Mouse (Mus musculus): Measurements from ENCODE around the gene Gpr12. TPM values are rescaled to one million over a fixed set of nuclear protein-coding genes. Genes with fewer than 3 reads are reported as not detected.
"Not testable (repeated sequence)": the region's sequence is repeated elsewhere in the genome, so short reads cannot be mapped to it uniquely, and the experiment has no call there.

Gene Gpr12
- polyA plus RNA-seq, 1 experiment from 2014 or later: 0.14 TPM

DNA sequence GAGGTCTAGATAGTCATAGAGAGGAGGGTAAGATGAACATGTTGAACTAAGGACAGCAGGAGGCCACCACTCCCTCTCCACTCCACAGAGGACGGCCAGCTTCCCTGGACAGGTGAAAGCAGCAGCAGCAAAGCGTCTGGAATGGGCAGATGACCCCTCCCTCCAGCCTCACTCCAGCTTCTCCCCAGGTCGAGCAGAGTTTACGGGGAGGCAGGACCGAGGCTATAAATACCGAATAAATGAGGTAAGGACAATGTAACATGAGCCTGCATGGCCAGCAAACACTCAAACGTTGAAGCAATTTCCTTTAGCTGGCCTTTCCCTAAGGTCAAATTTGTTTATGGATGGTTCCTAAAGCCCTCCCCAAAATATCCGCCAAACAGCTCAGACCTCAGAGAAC, 26.0 kb upstream of the Gpr12 start:
- ATAC-seq (replicated peaks; ENCODE audit: insufficient number of reproducible peaks, low FRiP score, low TSS enrichment, low read depth) (no peak), DNase-seq (ENCODE audit: low spot score) (peak; percentile 15)
- H3K27ac ChIP-seq (replicated peaks; ENCODE audit: low read depth, low read length): no peak overlapping the region

DNA sequence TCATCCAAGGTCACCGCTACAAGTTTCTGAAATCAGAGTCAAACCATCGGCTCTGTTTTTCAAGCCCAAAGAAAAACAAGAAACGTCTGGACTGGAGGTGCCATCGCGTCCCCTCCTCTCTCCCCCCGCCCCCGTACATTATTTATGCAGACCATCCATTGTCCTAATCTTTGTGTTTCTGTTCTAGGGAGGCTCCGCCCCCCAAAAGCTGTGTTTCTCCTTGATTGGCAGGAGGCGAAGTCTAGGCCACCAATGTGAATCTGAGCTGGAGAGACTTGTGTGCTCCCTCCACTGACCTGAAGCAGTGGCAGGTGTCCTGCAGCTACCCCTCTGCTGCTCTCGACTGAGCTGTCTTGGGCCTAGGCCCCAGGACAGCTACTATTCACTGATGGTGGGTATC, 24.6 kb upstream of the Gpr12 start:
- Histone ChIP-seq H3K4me3 (ENCODE audit: low read depth, low read length) (no peak overlapping the region), H3K9ac (replicated peaks; ENCODE audit: low read length) (no peak overlapping the region), H3K9me3 (replicated peaks; ENCODE audit: control insufficient read depth, low read length) (no peaks in the 10 kb centered on the region), H3K27me3 (ENCODE audit: control insufficient read depth, insufficient read depth, low read length) (no peaks in the 10 kb centered on the region), H3K36me3 (replicated peaks; ENCODE audit: control insufficient read depth, insufficient read depth, low read depth, low read length) (no peaks in the 10 kb centered on the region), H3K27ac (replicated peaks; ENCODE audit: low read depth, low read length) (no peak overlapping the region), H3K4me1 (ENCODE audit: control insufficient read depth, insufficient read depth, low read length) (peaks cover 2% of the 10 kb centered on the region; the same call in 1 of the 2 replicates), H3K4me2 (ENCODE audit: low read depth, low read length) (no peak overlapping the region)
- whole genome bisulfite sequencing: 39% methylated on average over 10 of the region's 10 CpGs
- ATAC-seq (replicated peaks; ENCODE audit: insufficient number of reproducible peaks, low FRiP score, low TSS enrichment, low read depth) (0 out of 2 replicates have a peak, but pooled peaks have one; percentile 17), DNase-seq (ENCODE audit: low spot score) (no peak)

More for the DNA sequence above, 26.0 kb upstream of the Gpr12 start:
- Histone ChIP-seq H3K9me3 (replicated peaks; ENCODE audit: control insufficient read depth, low read length) (no peaks in the 10 kb centered on the region), H3K9ac (replicated peaks; ENCODE audit: low read length) (no peak overlapping the region), H3K4me1 (ENCODE audit: control insufficient read depth, insufficient read depth, low read length) (peaks cover 2% of the 10 kb centered on the region; the same call in 1 of the 2 replicates), H3K36me3 (replicated peaks; ENCODE audit: control insufficient read depth, insufficient read depth, low read depth, low read length) (no peaks in the 10 kb centered on the region), H3K27me3 (ENCODE audit: control insufficient read depth, insufficient read depth, low read length) (no peaks in the 10 kb centered on the region), H3K4me3 (ENCODE audit: low read depth, low read length) (no peak overlapping the region), H3K4me2 (ENCODE audit: low read depth, low read length) (no peak overlapping the region)
- 18% methylated on average over 8 of the region's 8 CpGs for WGBS

DNA sequence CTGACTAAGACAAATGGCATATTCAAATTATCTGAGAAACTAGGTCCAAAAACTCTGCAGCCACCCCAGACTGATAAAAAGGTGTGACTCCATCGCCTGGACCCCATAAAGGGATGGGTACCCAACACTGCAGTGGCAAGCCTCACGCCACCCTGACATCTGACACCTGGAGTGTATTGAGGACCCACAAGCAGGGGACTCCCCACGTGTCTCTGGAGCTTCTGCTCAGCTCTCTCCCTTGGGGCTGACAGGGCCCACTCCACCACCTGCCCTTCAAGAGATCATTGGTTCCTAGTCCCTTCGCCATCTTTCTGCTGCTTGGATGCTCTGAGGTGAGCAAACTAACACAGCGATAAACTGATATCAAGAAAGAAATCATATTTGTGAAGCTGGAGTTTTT, 22.8 kb upstream of the Gpr12 start:
- H3K27ac ChIP-seq (replicated peaks; ENCODE audit: low read depth, low read length): no peak overlapping the region
- WGBS: 80% methylated on average over 5 of the region's 5 CpGs

DNA sequence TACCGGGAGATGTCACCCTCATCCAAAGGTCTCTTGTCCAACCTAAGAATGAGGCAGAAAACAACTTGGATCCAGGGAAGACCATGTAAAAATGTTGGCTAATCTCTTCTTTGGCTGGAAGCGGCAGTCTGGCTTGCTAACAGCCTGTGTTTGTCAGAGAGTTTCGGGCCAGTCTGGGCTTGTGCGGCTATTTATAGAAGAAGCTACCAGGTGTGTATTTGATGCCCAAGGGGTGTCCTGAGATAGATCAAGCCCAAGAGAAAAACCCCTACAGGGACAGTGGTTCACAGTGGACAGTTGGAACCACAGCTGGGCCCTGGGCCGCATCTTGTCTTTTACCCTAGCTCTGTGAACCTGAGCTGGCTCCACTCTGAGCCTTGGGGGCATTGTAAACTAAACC, 21.9 kb upstream of the Gpr12 start:
- no peak overlapping the region for H3K4me3 ChIP-seq (ENCODE audit: low read depth, low read length)
- no peaks in the 10 kb centered on the region for H3K27me3 ChIP-seq (ENCODE audit: control insufficient read depth, insufficient read depth, low read length)
- H3K4me2 ChIP-seq (ENCODE audit: low read depth, low read length): no peak overlapping the region
- no peak overlapping the region for H3K27ac ChIP-seq (replicated peaks; ENCODE audit: low read depth, low read length)
- no peaks in the 10 kb centered on the region for H3K9me3 ChIP-seq (replicated peaks; ENCODE audit: control insufficient read depth, low read length)
- ATAC-seq (replicated peaks; ENCODE audit: insufficient number of reproducible peaks, low FRiP score, low TSS enrichment, low read depth) (no peak), DNase-seq (ENCODE audit: low spot score) (no peak)
- H3K36me3 ChIP-seq (replicated peaks; ENCODE audit: control insufficient read depth, insufficient read depth, low read depth, low read length): no peaks in the 10 kb centered on the region
- no peak overlapping the region for H3K9ac ChIP-seq (replicated peaks; ENCODE audit: low read length)
- H3K4me1 ChIP-seq (ENCODE audit: control insufficient read depth, insufficient read depth, low read length): peaks cover 2% of the 10 kb centered on the region; the same call in 1 of the 2 replicates
- WGBS: 81% methylated on average over 5 of the region's 5 CpGs

More for the DNA sequence above, 22.8 kb upstream of the Gpr12 start:
- no peak overlapping the region for H3K4me3 ChIP-seq (ENCODE audit: low read depth, low read length)
- H3K4me1 ChIP-seq (ENCODE audit: control insufficient read depth, insufficient read depth, low read length): peaks cover 2% of the 10 kb centered on the region; the same call in 1 of the 2 replicates
- H3K27me3 ChIP-seq (ENCODE audit: control insufficient read depth, insufficient read depth, low read length): no peaks in the 10 kb centered on the region
- ATAC-seq (replicated peaks; ENCODE audit: insufficient number of reproducible peaks, low FRiP score, low TSS enrichment, low read depth) (no peak), DNase-seq (ENCODE audit: low spot score) (no peak)
- H3K4me2 ChIP-seq (ENCODE audit: low read depth, low read length): no peak overlapping the region
- H3K36me3 ChIP-seq (replicated peaks; ENCODE audit: control insufficient read depth, insufficient read depth, low read depth, low read length): no peaks in the 10 kb centered on the region
- H3K9me3 ChIP-seq (replicated peaks; ENCODE audit: control insufficient read depth, low read length): no peaks in the 10 kb centered on the region
- no peak overlapping the region for H3K9ac ChIP-seq (replicated peaks; ENCODE audit: low read length)

DNA sequence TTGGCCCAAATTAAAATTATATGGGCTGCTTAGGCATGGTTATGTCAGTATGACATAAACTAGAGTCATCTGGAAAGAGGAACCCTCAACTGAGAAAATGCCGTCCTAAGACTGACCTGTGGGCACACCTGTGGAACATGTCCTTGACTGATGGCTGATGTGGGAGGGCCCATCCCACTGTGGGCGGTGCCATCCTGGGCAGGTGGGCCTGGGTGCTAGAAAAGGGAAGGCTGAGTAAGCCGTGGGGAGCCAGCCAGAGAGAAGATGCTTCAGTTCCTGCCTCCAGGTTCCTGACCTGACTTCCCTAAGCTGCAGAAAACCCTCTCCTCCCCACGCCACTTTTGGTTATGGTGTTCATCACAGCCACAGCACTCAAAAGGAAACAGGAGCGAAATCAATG, 21.2 kb upstream of the Gpr12 start:
- Histone ChIP-seq H3K36me3 (replicated peaks; ENCODE audit: control insufficient read depth, insufficient read depth, low read depth, low read length) (no peaks in the 10 kb centered on the region), H3K27me3 (ENCODE audit: control insufficient read depth, insufficient read depth, low read length) (no peaks in the 10 kb centered on the region), H3K9ac (replicated peaks; ENCODE audit: low read length) (no peak overlapping the region), H3K27ac (replicated peaks; ENCODE audit: low read depth, low read length) (no peak overlapping the region), H3K4me3 (ENCODE audit: low read depth, low read length) (no peak overlapping the region), H3K9me3 (replicated peaks; ENCODE audit: control insufficient read depth, low read length) (no peaks in the 10 kb centered on the region), H3K4me1 (ENCODE audit: control insufficient read depth, insufficient read depth, low read length) (peaks cover 2% of the 10 kb centered on the region; the same call in 1 of the 2 replicates), H3K4me2 (ENCODE audit: low read depth, low read length) (no peak overlapping the region)
- no peak for ATAC-seq (replicated peaks; ENCODE audit: insufficient number of reproducible peaks, low FRiP score, low TSS enrichment, low read depth)
- WGBS: 85% methylated on average over 5 of the region's 5 CpGs
- DNase-seq (ENCODE audit: low spot score): no peak

DNA sequence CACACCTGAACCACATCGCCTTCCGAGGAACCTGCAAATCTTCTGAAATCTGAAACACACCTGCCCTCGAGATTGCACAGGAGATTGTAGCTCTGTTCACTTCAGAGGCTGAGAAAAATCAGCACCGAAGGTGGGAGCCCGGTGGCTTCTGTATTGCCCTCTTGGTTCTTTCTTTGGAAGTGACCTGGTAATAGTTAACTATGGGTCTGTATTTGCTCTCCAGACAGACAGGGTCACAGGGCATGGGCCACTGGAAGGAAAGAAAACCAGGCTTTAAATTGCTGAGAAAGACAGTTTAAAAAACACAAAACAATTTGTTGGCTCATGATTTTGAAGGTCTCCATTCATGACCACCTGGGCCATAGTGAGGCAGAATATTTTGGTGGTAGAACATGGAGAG, 14.9 kb upstream of the Gpr12 start:
- no peaks in the 10 kb centered on the region for H3K9me3 ChIP-seq (replicated peaks; ENCODE audit: control insufficient read depth, low read length)

DNA sequence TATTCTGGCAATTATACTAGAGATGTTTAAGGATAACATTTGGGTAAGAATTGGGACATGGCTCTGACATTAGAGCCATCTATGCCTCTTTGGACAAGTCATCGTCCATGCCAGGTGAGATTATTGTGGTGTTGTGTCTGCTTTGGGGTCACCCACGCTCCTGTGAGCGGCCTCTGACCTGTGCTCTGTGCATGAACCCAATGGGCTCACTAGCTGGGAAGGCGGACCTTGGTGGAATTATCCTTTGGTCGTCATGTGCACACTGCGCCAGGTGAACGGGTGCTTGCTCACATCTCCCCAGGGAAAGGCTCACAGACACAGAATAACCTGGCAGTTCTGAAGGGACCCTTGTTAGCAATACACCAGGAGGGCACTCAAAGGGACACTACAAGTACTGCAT, 14.2 kb upstream of the Gpr12 start:
- ATAC-seq (replicated peaks; ENCODE audit: insufficient number of reproducible peaks, low FRiP score, low TSS enrichment, low read depth); H3K4me1 ChIP-seq (ENCODE audit: control insufficient read depth, insufficient read depth, low read length); H3K4me2 ChIP-seq (ENCODE audit: low read depth, low read length); H3K4me3 ChIP-seq (ENCODE audit: low read depth, low read length); H3K27me3 ChIP-seq (ENCODE audit: control insufficient read depth, insufficient read depth, low read length); H3K9ac ChIP-seq (replicated peaks; ENCODE audit: low read length); DNase-seq (ENCODE audit: low spot score); H3K27ac ChIP-seq (replicated peaks; ENCODE audit: low read depth, low read length); H3K9me3 ChIP-seq (replicated peaks; ENCODE audit: control insufficient read depth, low read length); H3K36me3 ChIP-seq (replicated peaks; ENCODE audit: control insufficient read depth, insufficient read depth, low read depth, low read length): not testable (repeated sequence)
- WGBS: 86% methylated on average over 7 of the region's 7 CpGs

More for the DNA sequence above, 14.9 kb upstream of the Gpr12 start:
- Histone ChIP-seq H3K4me3 (ENCODE audit: low read depth, low read length) (no peak overlapping the region), H3K36me3 (replicated peaks; ENCODE audit: control insufficient read depth, insufficient read depth, low read depth, low read length) (no peaks in the 10 kb centered on the region), H3K4me1 (ENCODE audit: control insufficient read depth, insufficient read depth, low read length) (no peaks in the 10 kb centered on the region), H3K27ac (replicated peaks; ENCODE audit: low read depth, low read length) (no peak overlapping the region), H3K4me2 (ENCODE audit: low read depth, low read length) (no peak overlapping the region), H3K27me3 (ENCODE audit: control insufficient read depth, insufficient read depth, low read length) (no peaks in the 10 kb centered on the region), H3K9ac (replicated peaks; ENCODE audit: low read length) (no peak overlapping the region)
- DNase-seq (ENCODE audit: low spot score) (no peak), ATAC-seq (replicated peaks; ENCODE audit: insufficient number of reproducible peaks, low FRiP score, low TSS enrichment, low read depth) (no peak)
- WGBS: 77% methylated on average over 5 of the region's 5 CpGs

DNA sequence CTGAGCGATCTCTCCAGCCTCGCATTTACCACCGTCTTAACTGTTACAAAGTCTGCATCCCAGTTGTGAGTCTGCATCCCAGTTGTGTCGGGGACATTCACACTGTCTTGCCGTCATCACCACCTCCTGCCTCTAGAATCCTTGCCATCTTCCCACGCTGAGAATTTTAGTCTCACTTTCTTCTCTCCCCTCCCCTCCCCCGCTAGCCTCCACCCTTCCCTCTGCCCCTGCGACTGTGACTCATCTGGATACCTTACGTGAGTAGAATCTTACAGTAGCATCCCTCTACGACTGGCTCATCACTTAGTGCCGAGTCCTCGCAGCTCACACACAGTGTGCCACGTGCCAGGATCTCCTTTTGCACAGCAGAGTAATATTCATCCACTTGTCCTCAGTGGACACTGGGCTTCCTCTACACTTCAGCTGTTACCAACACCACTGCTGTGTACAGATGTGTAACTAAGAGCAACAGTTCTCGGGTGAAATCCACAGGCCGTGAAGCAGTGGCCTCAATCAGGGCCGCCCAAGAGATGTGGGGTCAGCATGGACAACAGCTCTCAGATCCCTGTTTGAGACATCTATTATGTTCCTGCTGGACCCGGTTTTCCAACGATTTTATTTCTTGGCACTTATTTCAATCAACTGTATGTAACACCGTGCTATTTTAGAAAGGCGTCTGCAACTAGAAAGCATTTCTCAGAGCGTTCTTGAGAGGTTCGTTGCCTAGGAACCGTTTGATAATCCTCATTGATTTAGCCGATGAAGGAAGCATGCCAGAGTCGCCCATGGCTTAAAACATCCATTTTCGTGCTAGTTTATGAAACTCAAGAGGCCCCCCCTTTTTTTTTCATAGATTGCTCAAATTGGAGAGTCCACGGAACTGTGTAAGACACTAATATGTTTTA, 13.4 kb upstream of the Gpr12 start:
- Histone ChIP-seq H3K4me3 (ENCODE audit: low read depth, low read length) (no peak overlapping the region), H3K36me3 (replicated peaks; ENCODE audit: control insufficient read depth, insufficient read depth, low read depth, low read length) (no peaks in the 10 kb centered on the region), H3K27ac (replicated peaks; ENCODE audit: low read depth, low read length) (no peak overlapping the region), H3K4me2 (ENCODE audit: low read depth, low read length) (no peak overlapping the region), H3K4me1 (ENCODE audit: control insufficient read depth, insufficient read depth, low read length) (no peaks in the 10 kb centered on the region), H3K9me3 (replicated peaks; ENCODE audit: control insufficient read depth, low read length) (no peaks in the 10 kb centered on the region), H3K9ac (replicated peaks; ENCODE audit: low read length) (no peak overlapping the region), H3K27me3 (ENCODE audit: control insufficient read depth, insufficient read depth, low read length) (no peaks in the 10 kb centered on the region)
- ATAC-seq (replicated peaks; ENCODE audit: insufficient number of reproducible peaks, low FRiP score, low TSS enrichment, low read depth) (no peak), DNase-seq (ENCODE audit: low spot score) (no peak)
- WGBS: 90% methylated on average over 27 of the region's 27 CpGs
